Mouse (Mus musculus) brain, embryonic 14.5 days (tissue): Measurements from ENCODE around the gene Hoxa9.

Source experiments
- CTCF ChIP-seq: fragments of 200-500 bp; IDR thresholded peaks from 2 replicates; pipeline ENCODE4 v1.5.1; 2012; ENCODE audit warnings: inconsistent platforms, mild to moderate bottlenecking, moderate library complexity, borderline replicate concordance; ENCODE audit not compliant: insufficient read depth, insufficient read length; ENCODE audit errors: extremely low read depth
- POLR2A ChIP-seq: fragments of 200-500 bp; IDR thresholded peaks from 2 replicates; pipeline ENCODE4 v1.6.1; 2012; ENCODE audit warnings: mild to moderate bottlenecking, inconsistent platforms, borderline replicate concordance; ENCODE audit not compliant: poor library complexity, insufficient read depth, insufficient read length, severe bottlenecking; ENCODE audit errors: extremely low read depth

- TF ChIP-seq POLR2A (no peak), CTCF (no peak)
These were observed 51.8 kb downstream of the Hoxa9 start for GRCm38 (mm10) chr6:52178918-52179665.
